Mouse (Mus musculus) myocyte (in vitro differentiated cells): ENCODE measurements around the gene Alk.

Experiments
- POLR2A ChIP-seq: IDR thresholded peaks from one replicate; pipeline ENCODE4 v1.6.1; 2011; ENCODE audit warnings: low read depth, mild to moderate bottlenecking, control low read depth, moderate library complexity; ENCODE audit not compliant: insufficient read length
- SRF ChIP-seq: IDR thresholded peaks from one replicate; pipeline ENCODE4 v1.6.1; 2011; ENCODE audit warnings: low read depth; ENCODE audit not compliant: control insufficient read depth, insufficient read length
- TCF12 ChIP-seq: IDR thresholded peaks from one replicate; pipeline ENCODE4 v1.6.1; 2011; ENCODE audit warnings: mild to moderate bottlenecking, control low read depth; ENCODE audit not compliant: poor library complexity, insufficient read depth, severe bottlenecking
- USF1 ChIP-seq: IDR thresholded peaks from one replicate; pipeline ENCODE4 v1.6.1; 2011; ENCODE audit warnings: low read depth, mild to moderate bottlenecking, control low read depth, moderate library complexity

DNA sequence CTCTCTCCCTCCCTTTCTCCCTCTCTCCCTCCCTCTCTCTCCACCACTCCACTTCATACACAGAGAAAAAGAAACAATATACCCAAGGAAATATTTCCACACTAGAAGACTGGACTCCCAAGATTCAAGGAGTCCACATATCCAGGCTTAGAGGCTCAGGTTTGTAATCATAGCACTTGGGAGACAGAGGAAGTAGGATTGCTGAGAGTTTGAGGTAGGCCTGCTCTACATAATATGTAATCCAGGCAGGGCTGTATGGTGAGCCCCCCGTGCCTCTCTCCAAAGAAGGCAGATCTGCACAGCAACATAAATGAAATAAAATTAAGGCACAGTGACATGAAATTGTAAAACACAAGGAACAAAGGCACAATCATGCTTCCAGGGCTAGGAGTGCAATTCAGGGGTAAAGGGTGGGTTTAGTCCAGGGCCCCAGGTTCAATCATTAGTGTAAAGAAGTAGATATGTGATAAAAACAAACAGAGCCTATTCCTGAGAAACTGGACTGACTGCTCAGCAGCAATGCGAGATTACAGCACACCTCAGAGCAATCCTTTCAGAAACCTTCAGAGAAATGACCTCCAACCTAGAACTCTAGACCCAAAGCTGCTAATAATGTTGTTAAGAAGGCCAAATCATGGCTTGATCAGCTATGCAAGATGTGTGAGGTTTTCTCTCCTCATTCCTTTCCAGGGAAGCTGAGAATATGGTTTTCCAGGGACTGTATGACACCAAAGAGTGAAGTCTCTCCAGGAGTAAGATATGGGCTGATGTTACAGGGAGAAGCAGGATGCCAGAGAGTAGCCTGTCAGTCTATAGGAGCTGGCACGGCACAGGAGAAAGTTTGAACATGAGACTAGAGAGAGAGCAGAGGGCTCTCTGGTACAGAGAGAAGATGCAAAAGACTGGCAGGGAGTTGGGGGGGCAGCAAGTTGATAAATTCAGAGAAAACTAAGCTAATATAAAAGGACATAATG is 158.9 kb downstream of the Alk start:
- no peak for TF ChIP-seq USF1
- no peak for TF ChIP-seq TCF12
- TF ChIP-seq POLR2A: no peak
- TF ChIP-seq SRF: no peak
